Mouse (Mus musculus) macrophage (primary cell): ENCODE data around the gene Cemip2. TPM values are rescaled to one million over a fixed set of nuclear protein-coding genes. Genes with fewer than 3 reads are reported as not detected.

Experiments used
- H3K27ac ChIP-seq: fragments of 350-480 bp; formaldehyde crosslinking; 2 replicates; pipeline ENCODE4 v1.9.0; 2021
- H3K36me3 ChIP-seq: fragments of 350-480 bp; formaldehyde crosslinking; 2 replicates; pipeline ENCODE4 v1.9.0; 2021; ENCODE audit errors: inconsistent target
- H3K4me3 ChIP-seq: fragments of 350-480 bp; formaldehyde crosslinking; 2 replicates; pipeline ENCODE4 v1.9.0; 2021; ENCODE audit errors: inconsistent target
- H3K79me2 ChIP-seq: fragments of 350-480 bp; formaldehyde crosslinking; 2 replicates; pipeline ENCODE4 v1.9.0; 2021; ENCODE audit errors: inconsistent target
- WGBS: methylation state at CpG from one replicate; pipeline ENCODE4 v1.1.7; 2026; ENCODE audit warnings: inconsistent platforms; ENCODE audit not compliant: missing documents; 5-methylcytosine and 5-hydroxymethylcytosine counted together
- polyA plus RNA-seq: library from polyadenylated mRNA; stranded (reverse); fragments of 250-400 nt; gene quantifications from 3 replicates; pipeline ENCODE4 v1.2.4, GENCODE M21; 2018; ENCODE audit warnings: inconsistent platforms

Cemip2 gene
- polyA plus RNA-seq, 1 experiment from 2014 or later, result 6.8 TPM

GRCm38 (mm10) chr19:21884385-21884784 lies 106.2 kb downstream of the Cemip2 start:
- WGBS, result 95% methylated on average over 4 of the region's 4 CpGs
- no peaks in the 10 kb centered on the region for H3K79me2 ChIP-seq
- H3K36me3 ChIP-seq, result no peaks in the 10 kb centered on the region
- no peak overlapping the region for H3K4me3 ChIP-seq
- no peak overlapping the region for H3K27ac ChIP-seq

GRCm38 (mm10) chr19:21886166-21886657 lies 108.1 kb downstream of the Cemip2 start:
- Histone ChIP-seq H3K79me2 (no peaks in the 10 kb centered on the region), H3K4me3 (no peak overlapping the region), H3K36me3 (no peaks in the 10 kb centered on the region), H3K27ac (no peak overlapping the region)
- 56% methylated on average over 4 of the region's 4 CpGs for WGBS

GRCm38 (mm10) chr19:21890699-21891098 lies 112.6 kb downstream of the Cemip2 start:
- H3K27ac ChIP-seq, result no peak overlapping the region
- no peaks in the 10 kb centered on the region for H3K36me3 ChIP-seq
- H3K79me2 ChIP-seq, result no peaks in the 10 kb centered on the region
- WGBS, result 85% methylated on average over 2 of the region's 2 CpGs
- H3K4me3 ChIP-seq, result no peak overlapping the region

- 89% methylated on average over 3 of the region's 3 CpGs for WGBS
- peak overlapping the region; percentile 93 for H3K27ac ChIP-seq
- no peaks in the 10 kb centered on the region for H3K36me3 ChIP-seq
- H3K4me3 ChIP-seq, result no peak overlapping the region
- no peaks in the 10 kb centered on the region for H3K79me2 ChIP-seq
Measured at GRCm38 (mm10) chr19:21894792-21895191, 116.7 kb downstream of the Cemip2 start.

GRCm38 (mm10) chr19:21895540-21895939 lies 117.4 kb downstream of the Cemip2 start:
- H3K79me2 ChIP-seq, result no peaks in the 10 kb centered on the region
- H3K36me3 ChIP-seq, result no peaks in the 10 kb centered on the region
- WGBS, result 9% methylated on average over 5 of the region's 5 CpGs
- peak overlapping the region; percentile 93 for H3K27ac ChIP-seq
- no peak overlapping the region for H3K4me3 ChIP-seq

GRCm38 (mm10) chr19:21897122-21897827 lies 119.1 kb downstream of the Cemip2 start:
- peak overlapping the region; percentile 93 for H3K27ac ChIP-seq
- H3K79me2 ChIP-seq, result no peaks in the 10 kb centered on the region
- no peaks in the 10 kb centered on the region for H3K36me3 ChIP-seq
- WGBS, result 0% methylated on average over 7 of the region's 7 CpGs
- no peak overlapping the region for H3K4me3 ChIP-seq

- no peak overlapping the region for H3K4me3 ChIP-seq
- peak overlapping the region; percentile 93 for H3K27ac ChIP-seq
- H3K79me2 ChIP-seq, result no peaks in the 10 kb centered on the region
- WGBS, result 89% methylated on average over 12 of the region's 12 CpGs
- no peaks in the 10 kb centered on the region for H3K36me3 ChIP-seq
Measured at GRCm38 (mm10) chr19:21898015-21898939, 120.1 kb downstream of the Cemip2 start.

Other genes with a start within 250 kb of the Cemip2 start
- 19.9 to 23.5 TPM (median 22.4 TPM) in 3 replicates for gene 1110059E24Rik, start 125.4 kb upstream of the Cemip2 start, polyA plus RNA-seq
- gene Abhd17b, start 125.2 kb upstream of the Cemip2 start, polyA plus RNA-seq, result 12.1 to 20.4 TPM (median 18.1 TPM) in 3 replicates